Mouse (Mus musculus): ENCODE measurements around the gene Pid1.
"Not testable (repeated sequence)": the region's sequence is repeated elsewhere in the genome, so short reads cannot be mapped to it uniquely, and the experiment has no call there.

Pid1 gene

DNA sequence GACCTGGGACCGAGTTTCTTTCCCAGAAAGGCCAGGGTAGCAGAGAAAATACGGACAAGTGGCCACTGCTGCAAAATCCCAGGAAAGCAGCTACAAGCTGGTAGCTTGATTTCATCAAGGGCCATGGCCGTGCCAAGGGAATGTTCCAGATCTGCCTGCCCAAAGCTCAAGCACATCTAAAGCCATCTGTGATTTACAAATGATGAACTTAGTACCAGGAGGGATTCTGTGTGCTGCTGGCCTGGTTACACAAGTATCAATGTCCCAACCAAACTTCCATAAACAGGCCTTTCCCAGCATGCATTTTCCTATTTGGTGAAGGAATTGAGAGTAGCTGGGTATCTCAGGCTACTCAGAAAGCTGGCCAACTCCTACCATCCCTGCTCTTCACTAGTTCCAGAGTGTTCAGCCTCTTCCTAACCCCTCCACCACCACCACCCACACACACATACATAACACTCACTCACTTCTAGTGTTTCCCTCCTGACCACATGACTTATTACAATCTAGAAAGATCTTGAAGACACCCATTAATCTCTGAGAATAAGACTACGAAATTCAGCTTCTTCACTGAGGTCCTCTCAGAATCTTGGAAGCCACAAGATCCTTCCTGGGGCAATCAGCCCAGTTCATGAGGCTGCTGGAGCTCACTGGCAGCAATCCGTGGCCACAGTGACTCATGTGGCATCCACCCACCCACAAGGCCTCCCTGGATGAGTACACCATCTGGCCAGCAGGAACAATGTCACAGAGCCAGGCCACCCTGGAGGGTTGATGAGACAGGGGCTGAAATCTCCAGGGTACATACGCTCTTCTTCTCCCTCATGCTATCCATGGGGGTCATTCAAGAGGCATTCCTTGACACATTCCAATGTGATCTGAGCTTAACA is 4.1 kb downstream of the Pid1 start:
- peak; percentile 82 for DNase-seq (ENCODE audit: low read depth, low spot score)

DNA sequence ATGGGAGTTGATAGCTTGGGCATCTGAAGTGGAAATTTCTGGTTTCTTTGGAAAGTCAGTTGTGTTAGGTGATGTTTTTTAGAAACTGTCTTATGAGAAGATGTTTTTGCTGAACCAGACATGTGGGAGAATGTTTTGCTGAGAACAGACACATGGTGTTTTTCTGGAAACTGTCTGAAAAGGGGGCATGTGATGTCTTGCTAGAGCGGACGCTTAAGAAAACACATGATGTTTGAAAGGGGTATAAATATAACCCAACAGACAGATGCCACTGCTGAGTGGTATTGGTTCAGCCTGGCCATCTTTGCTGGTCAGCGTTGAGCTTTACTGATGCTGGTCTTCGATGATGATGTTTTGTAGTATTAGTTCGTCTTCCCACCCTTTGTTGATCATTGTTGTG is 6.8 kb downstream of the Pid1 start:
- peak; percentile 60 for DNase-seq (ENCODE audit: low read depth, low spot score)

- no peak for DNase-seq (ENCODE audit: low read depth, low spot score)
Observed at GRCm38 (mm10) chr1:84350262-84350661, 13.7 kb downstream of the Pid1 start.

DNA sequence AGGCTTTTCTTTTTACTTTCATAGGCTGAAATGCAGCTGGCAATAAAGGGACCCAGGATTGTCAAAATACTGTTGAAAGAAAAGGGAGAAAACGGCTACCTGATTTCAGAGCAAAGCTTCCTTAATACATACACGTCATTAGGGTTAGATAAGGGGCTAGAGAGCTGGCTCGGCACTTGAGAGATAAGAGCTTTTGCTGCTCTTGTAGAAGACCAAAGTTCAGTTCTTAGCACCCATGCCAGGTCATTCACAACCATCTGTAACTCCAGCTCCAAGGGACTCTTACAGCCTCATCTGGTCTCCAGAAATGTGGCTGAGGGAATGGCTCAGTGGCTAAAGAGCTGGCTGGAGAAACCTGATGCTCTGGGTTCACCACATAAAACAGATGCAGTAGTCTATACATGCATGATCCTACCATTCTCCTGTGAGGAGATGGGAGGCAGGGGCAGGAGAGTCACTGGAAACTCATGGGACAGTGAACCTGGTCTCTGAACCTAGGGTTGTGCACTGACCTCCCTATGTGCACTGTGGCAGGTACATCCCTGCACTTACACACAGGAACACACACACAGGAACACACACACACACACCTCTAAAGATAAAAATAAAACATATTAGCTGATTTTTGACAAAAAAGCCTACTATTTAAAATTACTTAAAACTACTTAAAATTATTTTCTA is 16.0 kb downstream of the Pid1 start:
- no peak for DNase-seq (ENCODE audit: low read depth, low spot score)

- not testable (repeated sequence) for DNase-seq (ENCODE audit: low read depth, low spot score)
Observed at GRCm38 (mm10) chr1:84332797-84333196, 31.2 kb downstream of the Pid1 start.

- DNase-seq (ENCODE audit: low read depth, low spot score) = not testable (repeated sequence)
Observed at GRCm38 (mm10) chr1:84331861-84332260, 32.1 kb downstream of the Pid1 start.

DNA sequence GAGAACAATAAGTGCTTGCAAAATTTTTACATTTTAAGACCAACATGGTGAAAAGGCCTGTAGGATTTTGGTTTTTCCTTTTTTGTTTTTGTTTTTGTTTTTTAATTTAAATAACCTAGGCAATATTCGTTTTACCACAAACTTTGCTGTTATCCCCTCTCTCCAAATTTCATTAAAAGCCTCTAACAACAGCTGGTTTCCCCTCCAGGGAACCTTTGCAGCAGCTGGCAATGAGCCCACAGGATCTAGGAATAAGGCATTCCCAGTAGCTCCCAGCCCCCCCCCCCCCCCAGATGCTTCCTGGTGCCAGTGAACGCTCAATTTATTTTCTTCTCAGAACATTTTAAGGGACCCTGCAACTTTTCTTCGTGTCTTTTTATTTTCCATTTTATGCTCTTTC is 38.7 kb downstream of the Pid1 start:
- no peak for DNase-seq (ENCODE audit: low read depth, low spot score)

DNA sequence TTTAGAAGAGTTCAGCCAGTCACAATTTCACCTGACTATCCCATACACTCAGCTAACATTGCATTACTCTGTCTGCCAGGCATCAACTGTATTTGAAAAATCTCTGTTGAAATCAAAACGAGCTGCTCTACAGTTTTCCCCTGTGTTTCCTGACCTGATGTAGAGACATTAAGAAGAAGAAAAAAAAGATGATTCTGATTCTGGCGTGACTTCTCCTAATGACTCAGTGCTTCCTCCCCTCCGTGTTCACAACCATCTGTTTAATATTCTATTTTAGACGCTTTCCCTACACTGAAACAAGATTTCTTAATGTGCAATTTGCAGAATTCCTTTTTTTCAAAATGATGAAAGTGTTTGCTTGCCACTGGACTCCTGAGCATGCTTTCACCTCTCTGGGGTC is 42.7 kb downstream of the Pid1 start:
- DNase-seq (ENCODE audit: low read depth, low spot score) = peak; percentile 83

GRCm38 (mm10) chr1:84318569-84318968 is 45.4 kb downstream of the Pid1 start:
- no peak for DNase-seq (ENCODE audit: low read depth, low spot score)

GRCm38 (mm10) chr1:84317827-84318226 is 46.2 kb downstream of the Pid1 start:
- DNase-seq (ENCODE audit: low read depth, low spot score) = no peak

DNA sequence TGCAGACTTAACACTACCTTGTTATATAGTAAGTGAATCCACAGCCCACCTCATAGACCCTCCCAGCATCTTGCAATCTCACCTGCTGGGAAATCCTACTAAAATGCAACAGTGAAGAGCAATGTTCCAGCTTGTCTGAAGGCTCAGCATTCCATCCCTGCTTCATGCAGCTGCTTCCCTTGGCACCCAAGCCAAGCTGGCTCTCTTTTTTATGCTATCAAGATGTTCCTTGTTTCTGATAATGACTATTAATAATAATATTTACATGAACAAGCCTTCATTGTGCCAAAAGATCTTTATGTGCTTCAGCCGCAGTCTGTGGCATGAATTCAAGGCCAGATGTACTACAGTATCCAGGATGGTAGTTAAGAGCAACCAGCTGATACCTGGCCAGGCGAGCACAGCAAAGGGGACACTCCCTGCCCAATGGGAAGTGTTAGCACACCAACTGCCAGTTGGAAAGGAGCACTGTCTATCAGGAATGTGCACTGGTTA is 54.0 kb downstream of the Pid1 start:
- peak; percentile 12 for DNase-seq (ENCODE audit: low read depth, low spot score)

DNA sequence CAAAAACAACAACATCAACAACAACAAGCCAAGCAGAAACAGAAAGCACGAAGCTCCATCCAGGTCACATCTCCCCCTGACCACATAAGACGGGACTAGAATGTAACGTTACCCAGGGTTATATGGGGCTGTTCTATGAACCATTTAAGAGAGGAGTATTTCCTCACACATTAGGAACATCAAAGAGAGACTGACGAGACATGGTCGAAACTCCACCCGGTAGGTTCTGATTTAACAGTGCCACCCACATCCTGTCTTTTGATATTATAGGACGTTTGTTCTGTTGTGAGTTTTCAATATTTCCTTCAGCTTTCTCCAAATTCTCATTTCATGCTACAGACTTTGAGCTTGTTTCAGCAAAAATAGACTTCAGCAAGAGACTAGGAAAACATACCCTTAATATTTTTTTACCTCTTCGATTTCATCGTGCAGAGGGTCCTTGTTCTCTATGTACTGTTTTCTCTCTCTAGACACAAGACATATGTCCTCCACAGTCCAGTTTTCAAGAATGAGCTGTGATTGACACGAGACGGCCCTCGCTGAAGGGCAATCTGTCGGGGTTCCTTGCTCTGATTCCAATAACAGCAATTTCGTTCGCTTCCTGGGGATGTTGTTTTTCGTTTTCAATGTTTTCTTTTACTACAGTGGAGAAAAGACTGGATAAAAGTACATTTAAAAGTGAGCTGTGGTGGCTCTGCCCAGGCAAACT is 58.1 kb downstream of the Pid1 start:
- DNase-seq (ENCODE audit: low read depth, low spot score) = no peak

DNA sequence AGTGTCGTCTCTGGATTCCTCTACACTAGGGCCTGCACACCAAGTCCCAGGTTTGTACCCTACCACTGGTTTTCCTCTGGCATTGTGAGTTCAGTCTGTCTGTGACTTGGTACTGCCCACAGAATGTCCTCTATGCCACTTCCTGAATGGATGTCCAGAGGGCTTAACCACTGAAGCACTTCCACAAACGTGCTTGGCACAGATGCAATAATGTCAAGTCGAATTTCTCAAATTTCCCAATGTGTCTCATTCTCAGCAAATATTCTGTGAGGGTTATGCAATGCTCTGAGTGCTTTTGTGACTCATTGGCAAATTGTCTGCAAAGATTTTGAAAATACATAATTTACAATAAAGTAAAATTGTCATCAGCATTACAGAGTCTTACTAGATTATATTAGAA is 61.2 kb downstream of the Pid1 start:
- DNase-seq (ENCODE audit: low read depth, low spot score) = peak; percentile 35

DNA sequence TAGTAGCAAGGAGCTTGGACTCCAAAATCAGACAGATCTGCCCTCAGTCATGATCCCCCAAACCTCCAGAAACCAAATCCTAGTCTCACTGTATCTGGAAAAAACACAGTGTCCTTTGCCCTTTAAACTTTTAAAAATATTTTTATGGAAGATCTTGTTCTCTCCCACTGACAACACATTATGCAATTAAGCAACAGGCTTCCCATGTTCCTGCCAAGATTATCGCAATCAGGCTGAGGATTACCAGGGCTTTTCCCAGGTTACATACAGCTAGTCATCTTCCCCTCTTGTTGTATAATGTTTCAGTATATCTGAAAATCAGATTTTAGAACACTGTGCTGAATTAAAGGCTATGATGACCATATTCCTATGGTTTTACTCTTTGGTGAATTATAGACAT is 64.3 kb downstream of the Pid1 start:
- DNase-seq (ENCODE audit: low read depth, low spot score) = no peak

GRCm38 (mm10) chr1:84286682-84287111 is 77.3 kb downstream of the Pid1 start:
- DNase-seq (ENCODE audit: low read depth, low spot score) = peak; percentile 93

- DNase-seq (ENCODE audit: low read depth, low spot score) = no peak
Observed at GRCm38 (mm10) chr1:84285620-84286019, 78.4 kb downstream of the Pid1 start.

GRCm38 (mm10) chr1:84284293-84285068 is 79.5 kb downstream of the Pid1 start:
- DNase-seq (ENCODE audit: low read depth, low spot score) = peak; percentile 82

DNA sequence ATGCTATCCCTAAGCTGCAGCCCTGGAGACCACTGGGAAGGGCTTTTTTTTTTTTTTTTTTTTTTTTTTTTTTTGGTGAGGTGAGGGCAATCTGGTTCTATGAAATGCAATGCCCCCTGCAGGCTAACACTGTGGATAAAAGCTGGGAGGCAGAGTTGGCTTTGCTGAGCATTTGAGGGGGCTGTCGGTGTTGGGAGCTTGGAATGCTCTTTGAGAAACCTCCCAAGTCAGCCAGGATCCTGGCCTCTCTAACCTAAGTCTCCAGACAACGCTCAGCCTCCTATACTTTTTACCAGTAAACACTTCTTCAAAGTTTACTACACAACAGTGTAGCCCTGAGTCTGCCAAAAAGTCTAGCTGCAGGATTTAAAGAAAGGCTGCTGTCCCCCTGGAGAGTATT is 80.9 kb downstream of the Pid1 start:
- peak; percentile 77 for DNase-seq (ENCODE audit: low read depth, low spot score)

- no peak for DNase-seq (ENCODE audit: low read depth, low spot score)
Observed at GRCm38 (mm10) chr1:84280171-84280570, 83.8 kb downstream of the Pid1 start.

DNA sequence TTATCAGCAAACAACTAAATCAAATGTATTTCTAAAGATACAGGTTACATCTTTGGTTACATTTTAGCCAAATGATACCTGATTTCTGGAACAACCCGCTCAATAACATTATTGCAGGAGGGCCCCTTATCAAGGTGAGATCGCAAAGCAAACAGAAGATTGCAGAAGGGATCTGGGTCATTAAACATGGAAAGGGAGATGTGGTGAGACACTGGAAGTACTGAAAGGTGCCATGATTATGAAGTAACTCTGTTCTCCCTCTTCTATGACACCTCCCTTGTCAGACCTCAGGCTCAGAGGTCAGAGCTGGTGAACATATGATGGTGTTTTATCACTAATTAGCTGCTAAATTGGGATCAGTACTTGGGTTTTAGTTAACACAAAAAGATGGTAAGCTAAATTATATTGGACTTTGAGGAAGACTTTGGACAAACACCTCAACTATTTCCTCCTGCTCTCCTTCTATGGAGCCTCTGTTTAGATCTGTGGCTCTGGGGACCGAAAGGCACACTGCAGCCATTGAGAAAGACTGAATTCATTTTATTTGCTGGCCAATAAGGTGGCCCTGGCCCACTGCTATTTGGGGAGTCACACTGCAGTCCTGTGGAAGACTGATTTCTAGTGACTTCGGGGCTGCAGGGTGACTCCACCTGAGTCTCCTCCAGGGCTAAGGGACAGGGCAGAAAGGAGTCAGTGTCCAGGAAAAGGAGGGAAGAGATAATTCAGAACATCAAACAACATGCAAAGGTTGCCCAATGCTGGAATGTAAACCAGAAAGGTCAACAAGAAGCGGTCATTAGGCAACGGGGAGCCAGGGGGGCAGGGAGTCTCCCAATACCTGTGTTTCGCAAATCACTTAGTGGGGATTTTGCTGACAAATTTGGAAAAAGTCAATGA is 85.4 kb downstream of the Pid1 start:
- DNase-seq (ENCODE audit: low read depth, low spot score) = no peak
